Mouse (Mus musculus) E14TG2a.4 (cell line): ENCODE measurements at regions not wholly inside any gene's neighbourhood (a gene's known extent, or its start where the extent isn't known, plus 50 kb on each side); places are given as distances from the start of the nearest gene placed in this dataset.

ENCODE experiments used
- CTCF ChIP-seq: conservative IDR thresholded peaks from 2 replicates; pipeline ENCODE4 v1.5.1; 2014; ENCODE audit warnings: low read length
- POU5F1 ChIP-seq: IDR thresholded peaks from 2 replicates; pipeline ENCODE4 v1.6.1; 2014; ENCODE audit warnings: low read length, borderline replicate concordance

GRCm38 (mm10) chr15:68579486-68579885 is 2078.8 kb upstream of the Lrrc6 start:
- TF ChIP-seq CTCF (no peak), POU5F1 (no peak)
